Mouse (Mus musculus) lung, embryonic 16.5 days (tissue): ENCODE measurements around the gene Gm5134. TPM values are rescaled to one million over a fixed set of nuclear protein-coding genes. Genes with fewer than 3 reads are reported as not detected.
"Not testable (repeated sequence)": the region's sequence is repeated elsewhere in the genome, so short reads cannot be mapped to it uniquely, and the experiment has no call there.

Experiments used
- ATAC-seq: fragments of 200-750 bp; cut with Nextera tagmentation; 2 replicates; pipeline ENCODE4 v1.8.0; 2017; ENCODE audit warnings: low read depth, mild to moderate bottlenecking, moderate library complexity
- H3K27ac ChIP-seq: fragments of 300-500 bp; sonication (generic); 2 replicates; pipeline ENCODE4 v1.5.1; 2014; ENCODE audit warnings: mild to moderate bottlenecking, control low read depth, low read length
- H3K27me3 ChIP-seq: fragments of 300-500 bp; sonication (generic); 2 replicates; pipeline ENCODE4 v1.6.1; 2014; ENCODE audit warnings: low read depth, low read length, mixed read lengths; ENCODE audit not compliant: control insufficient read depth, insufficient read depth
- H3K36me3 ChIP-seq: fragments of 300-500 bp; sonication (generic); 2 replicates; pipeline ENCODE4 v1.6.1; 2014; ENCODE audit warnings: low read length; ENCODE audit not compliant: control insufficient read depth, insufficient read depth
- H3K4me1 ChIP-seq: fragments of 300-500 bp; sonication (generic); replicated peaks from 2 replicates; pipeline ENCODE4 v1.6.1; 2014; ENCODE audit warnings: low read length, mixed read lengths; ENCODE audit not compliant: control insufficient read depth, insufficient read depth
- H3K4me2 ChIP-seq: fragments of 300-500 bp; sonication (generic); 2 replicates; pipeline ENCODE4 v1.6.1; 2014; ENCODE audit warnings: low read depth, low read length, control low read depth
- H3K4me3 ChIP-seq: fragments of 300-500 bp; sonication (generic); 2 replicates; pipeline ENCODE4 v1.5.1; 2014; ENCODE audit warnings: mild to moderate bottlenecking, low read length, control low read depth
- H3K9ac ChIP-seq: fragments of 300-500 bp; sonication (generic); 2 replicates; pipeline ENCODE4 v1.6.1; 2014; ENCODE audit warnings: low read length, control low read depth
- H3K9me3 ChIP-seq: fragments of 300-500 bp; sonication (generic); 2 replicates; pipeline ENCODE4 v1.6.1; 2016; ENCODE audit warnings: low read length; ENCODE audit not compliant: control insufficient read depth
- WGBS: fragments of 180-500 bp; shearing (Covaris S2); extraction: QIAGEN DNeasy Blood & Tissue Kit; methylation state at CpG from one replicate; pipeline ENCODE4 v1.1.7; 2014; 5-methylcytosine and 5-hydroxymethylcytosine counted together
- polyA plus RNA-seq: library from polyadenylated mRNA; unstranded; fragments of >200 nt; fragmentation: Nextera tagmentation; extraction: Ambion mirVana; gene quantifications from 2 replicates; pipeline ENCODE4 v1.2.1, GENCODE M21; 2015

The Gm5134 gene
- polyA plus RNA-seq, 1 experiment from 2014 or later = not detected

DNA sequence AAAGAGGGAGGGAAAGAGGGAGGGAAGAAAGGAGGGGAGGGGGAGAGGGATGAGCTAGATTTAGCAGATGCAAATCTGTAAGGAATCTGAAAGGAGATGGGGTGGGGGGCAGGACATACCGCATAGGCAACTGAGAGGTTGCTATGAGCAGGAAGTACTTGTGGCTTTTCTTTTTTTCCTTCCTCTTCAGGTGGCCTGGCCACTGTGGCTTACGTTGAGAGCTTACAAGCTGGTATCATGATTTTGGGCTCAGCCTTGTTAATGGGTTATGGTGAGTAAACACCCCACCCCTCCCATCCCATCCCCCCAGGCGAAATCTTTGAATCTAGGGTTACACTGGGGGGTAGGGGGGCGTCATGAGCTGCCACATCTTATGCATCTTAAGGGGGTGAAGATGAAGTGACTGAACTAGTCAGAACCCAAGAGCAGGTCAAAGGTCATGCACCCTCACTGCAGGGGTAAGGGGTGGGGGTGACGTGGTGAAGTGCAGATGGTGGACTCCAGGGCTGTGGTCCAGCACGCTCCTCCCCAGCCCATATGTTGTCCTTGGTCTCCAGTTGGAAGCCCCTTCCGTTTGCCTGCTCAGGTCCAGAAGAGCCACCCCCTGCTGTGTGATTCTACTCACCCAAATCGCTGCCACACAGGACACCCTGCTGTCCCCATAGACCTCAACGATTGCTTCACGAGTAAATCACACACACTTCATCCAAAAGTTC is 24.0 kb downstream of the Gm5134 start:
- WGBS = 24% methylated on average over 10 of the region's 10 CpGs
- no peak overlapping the region for H3K9ac ChIP-seq
- no peaks in the 10 kb centered on the region for H3K9me3 ChIP-seq
- ATAC-seq = peak; percentile 83
- no peak overlapping the region for H3K4me3 ChIP-seq
- H3K27ac ChIP-seq = no peak overlapping the region
- H3K4me1 ChIP-seq = no peaks in the 10 kb centered on the region
- H3K4me2 ChIP-seq = no peak overlapping the region
- H3K27me3 ChIP-seq = no peaks in the 10 kb centered on the region
- H3K36me3 ChIP-seq = no peaks in the 10 kb centered on the region

DNA sequence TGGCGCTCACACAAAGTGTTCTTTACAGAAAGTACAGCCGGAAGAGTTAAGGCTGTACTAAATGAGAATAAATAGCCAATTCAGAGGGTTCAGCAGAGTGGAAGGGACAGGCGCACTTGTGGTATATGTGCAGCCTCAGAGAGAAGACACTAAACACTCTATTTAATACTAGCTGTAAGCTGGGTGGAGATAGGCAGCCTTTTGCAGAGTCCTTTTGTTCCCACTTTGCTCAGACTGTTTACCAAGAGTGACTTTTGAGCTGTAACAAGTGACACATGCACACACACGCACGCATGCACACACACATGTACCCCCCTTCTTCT is 24.5 kb downstream of the Gm5134 start:
- 59% methylated on average over 5 of the region's 5 CpGs for WGBS
- Histone ChIP-seq H3K4me2 (no peak overlapping the region), H3K27ac (no peak overlapping the region)

GRCm38 (mm10) chr10:75979432-75979831 is 25.1 kb downstream of the Gm5134 start:
- H3K4me1 ChIP-seq = no peaks in the 10 kb centered on the region
- no peak overlapping the region for H3K4me3 ChIP-seq
- H3K27ac ChIP-seq = no peak overlapping the region
- H3K4me2 ChIP-seq = no peak overlapping the region
- 85% methylated on average over 3 of the region's 3 CpGs for WGBS
- no peaks in the 10 kb centered on the region for H3K9me3 ChIP-seq
- no peak for ATAC-seq
- H3K27me3 ChIP-seq = no peaks in the 10 kb centered on the region
- H3K9ac ChIP-seq = no peak overlapping the region
- no peaks in the 10 kb centered on the region for H3K36me3 ChIP-seq

More for the DNA sequence above, 24.5 kb downstream of the Gm5134 start:
- Histone ChIP-seq H3K4me3 (no peak overlapping the region), H3K27me3 (no peaks in the 10 kb centered on the region), H3K4me1 (no peaks in the 10 kb centered on the region), H3K9me3 (no peaks in the 10 kb centered on the region), H3K9ac (no peak overlapping the region), H3K36me3 (no peaks in the 10 kb centered on the region)
- peak; percentile 67; the same call in 1 of the 2 replicates for ATAC-seq

DNA sequence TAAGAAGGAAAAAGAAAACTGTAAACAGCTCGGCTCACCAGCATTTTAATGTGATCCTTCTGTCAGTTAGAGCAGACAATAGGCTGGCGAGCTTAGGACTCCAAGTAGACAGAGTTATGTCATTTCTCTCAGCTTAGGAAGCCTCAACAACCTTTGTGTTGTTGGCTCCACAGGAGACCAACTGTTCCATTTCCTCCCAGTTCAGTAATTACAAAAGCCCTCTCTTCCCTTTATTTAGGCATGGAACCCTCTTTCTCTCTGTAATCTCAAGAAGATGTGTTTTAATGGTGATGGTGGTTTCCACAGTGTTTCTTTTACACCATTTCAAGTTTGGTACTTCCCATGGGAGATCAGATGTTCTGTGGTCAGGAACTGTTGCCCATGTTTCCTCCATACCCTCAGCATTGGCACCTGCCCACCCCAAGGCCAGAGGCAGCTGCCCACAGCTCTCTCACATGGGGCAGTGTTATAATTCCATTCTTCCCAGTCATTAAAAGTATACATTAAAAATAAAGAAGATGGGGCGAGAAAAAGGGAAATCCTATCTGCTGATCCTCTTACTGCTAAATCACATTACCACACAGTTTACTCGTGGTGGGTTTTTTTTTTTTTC is 36.2 kb downstream of the Gm5134 start:
- Histone ChIP-seq H3K4me1 (no peaks in the 10 kb centered on the region), H3K27me3 (no peaks in the 10 kb centered on the region), H3K4me3 (no peak overlapping the region), H3K27ac (no peak overlapping the region), H3K9ac (no peak overlapping the region), H3K4me2 (no peak overlapping the region), H3K36me3 (no peaks in the 10 kb centered on the region), H3K9me3 (no peaks in the 10 kb centered on the region)
- WGBS = 80% methylated on average over 4 of the region's 4 CpGs
- no peak for ATAC-seq

DNA sequence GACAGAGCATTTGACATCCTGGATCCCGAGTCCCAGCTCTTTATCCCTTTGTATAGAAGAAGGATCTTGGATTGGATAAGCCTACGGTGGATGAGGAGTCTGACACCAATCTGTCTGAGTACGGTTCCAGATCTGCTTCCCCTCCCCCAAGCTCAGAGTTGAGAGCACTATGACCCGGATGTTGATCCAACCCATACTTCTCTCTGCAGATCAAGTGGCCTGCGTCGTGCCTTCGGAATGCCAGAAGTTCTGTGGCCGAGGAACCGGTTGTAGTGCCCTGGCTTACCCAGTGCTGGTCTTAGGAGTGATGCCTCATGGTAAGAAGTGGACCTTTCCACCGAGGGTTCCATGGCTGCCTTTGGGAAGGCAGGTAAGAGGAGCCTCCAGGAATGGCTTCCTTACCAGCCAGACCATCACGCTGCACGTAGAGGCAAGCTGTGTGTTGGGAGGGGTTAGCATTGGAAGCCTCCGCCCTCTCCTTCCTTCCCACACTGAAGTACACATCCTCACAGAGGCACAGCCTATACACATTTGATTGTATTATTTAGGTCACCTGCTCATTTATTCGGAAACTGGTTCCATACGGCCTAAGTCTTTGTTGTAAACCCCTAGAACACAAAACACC is 39.4 kb downstream of the Gm5134 start:
- no peak overlapping the region for H3K4me3 ChIP-seq
- H3K4me2 ChIP-seq = no peak overlapping the region
- ATAC-seq = no peak
- no peak overlapping the region for H3K27ac ChIP-seq
- H3K36me3 ChIP-seq = no peaks in the 10 kb centered on the region
- WGBS = 63% methylated on average over 15 of the region's 15 CpGs
- no peaks in the 10 kb centered on the region for H3K27me3 ChIP-seq
- no peak overlapping the region for H3K9ac ChIP-seq
- H3K4me1 ChIP-seq = no peaks in the 10 kb centered on the region
- H3K9me3 ChIP-seq = no peaks in the 10 kb centered on the region

DNA sequence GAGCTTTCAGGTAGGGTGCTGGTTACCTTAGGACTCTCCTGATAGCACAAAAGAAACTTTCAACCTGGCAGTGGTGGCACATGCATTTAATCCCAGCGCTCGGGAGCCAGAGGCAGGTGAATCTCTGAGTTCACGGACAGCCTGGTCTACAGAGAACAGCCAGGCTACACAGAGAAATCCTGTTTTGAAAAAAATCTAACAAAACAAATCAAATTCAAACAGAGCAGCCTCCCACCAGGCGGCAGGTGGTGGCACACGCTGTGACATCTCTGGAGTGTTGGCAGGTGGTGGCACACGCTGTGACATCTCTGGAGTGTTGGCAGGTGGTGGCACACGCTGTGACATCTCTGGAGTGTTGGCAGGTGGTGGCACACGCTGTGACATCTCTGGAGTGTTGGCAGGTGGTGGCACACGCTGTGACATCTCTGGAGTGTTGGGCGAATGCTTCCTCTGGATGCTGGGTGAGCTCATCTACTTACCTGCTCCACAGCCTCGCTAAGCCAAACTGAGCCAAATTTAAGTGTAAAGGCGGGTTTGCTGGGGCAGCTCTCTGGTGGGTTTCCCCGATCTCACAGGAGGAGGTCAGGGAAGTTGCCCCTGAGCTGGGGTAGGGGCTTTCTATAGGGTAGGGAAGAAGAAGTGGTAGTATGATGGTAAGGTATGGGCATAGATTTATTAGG is 40.4 kb downstream of the Gm5134 start:
- H3K4me2 ChIP-seq, H3K27me3 ChIP-seq, H3K9me3 ChIP-seq, H3K27ac ChIP-seq, H3K9ac ChIP-seq, H3K4me1 ChIP-seq, H3K4me3 ChIP-seq, ATAC-seq, H3K36me3 ChIP-seq: not testable (repeated sequence)
- 68% methylated on average over 11 of the region's 13 CpGs for WGBS

DNA sequence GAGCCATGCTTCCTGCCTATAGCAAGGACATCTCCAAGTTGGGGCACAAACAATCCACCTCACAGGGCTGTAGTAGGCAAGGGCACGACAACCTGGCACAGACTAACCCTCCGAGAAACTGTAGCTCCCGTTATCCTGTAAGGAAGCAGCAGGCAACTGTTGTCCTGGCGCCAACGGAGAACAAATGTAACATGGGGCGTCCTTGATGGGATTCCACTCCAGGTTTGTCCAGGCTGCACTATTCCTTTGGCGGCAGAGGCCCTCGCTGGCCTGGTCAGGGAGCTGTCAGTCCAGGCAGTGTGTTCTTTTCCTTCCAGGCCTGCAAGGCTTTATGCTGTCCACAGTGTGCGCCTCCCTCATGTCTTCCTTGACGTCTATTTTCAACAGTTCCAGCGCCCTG is 41.1 kb downstream of the Gm5134 start:
- 76% methylated on average over 11 of the region's 11 CpGs for WGBS

DNA sequence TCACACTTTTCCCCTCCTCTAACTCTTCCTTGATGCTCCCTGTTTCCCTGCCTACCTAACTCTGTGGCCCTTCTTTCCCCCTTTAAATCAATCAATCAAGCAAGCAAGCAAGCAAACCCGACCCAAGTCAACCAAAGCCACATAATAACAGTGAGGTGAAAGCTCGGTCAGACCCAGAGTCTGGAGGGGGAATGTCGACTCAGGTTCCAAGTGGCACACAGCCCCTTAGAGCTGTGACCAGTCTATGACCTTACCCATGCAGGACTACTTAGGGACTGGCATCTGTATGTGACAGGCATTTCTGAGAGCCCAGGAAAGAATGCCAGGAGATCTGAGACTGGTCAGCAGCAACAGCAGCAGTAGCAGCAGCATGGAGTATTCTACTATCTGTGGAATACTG is 42.0 kb downstream of the Gm5134 start:
- Histone ChIP-seq H3K27me3 (no peaks in the 10 kb centered on the region), H3K4me3 (no peak overlapping the region), H3K4me2 (no peak overlapping the region), H3K4me1 (no peaks in the 10 kb centered on the region), H3K9me3 (no peaks in the 10 kb centered on the region), H3K9ac (no peak overlapping the region), H3K27ac (no peak overlapping the region), H3K36me3 (no peaks in the 10 kb centered on the region)
- ATAC-seq = no peak
- WGBS = 13% methylated on average over 3 of the region's 3 CpGs

More for the DNA sequence above, 41.1 kb downstream of the Gm5134 start:
- no peak overlapping the region for H3K4me2 ChIP-seq
- no peak overlapping the region for H3K9ac ChIP-seq
- no peaks in the 10 kb centered on the region for H3K27me3 ChIP-seq
- H3K27ac ChIP-seq = no peak overlapping the region
- no peaks in the 10 kb centered on the region for H3K9me3 ChIP-seq
- no peaks in the 10 kb centered on the region for H3K36me3 ChIP-seq
- ATAC-seq = no peak
- no peak overlapping the region for H3K4me3 ChIP-seq
- H3K4me1 ChIP-seq = no peaks in the 10 kb centered on the region

DNA sequence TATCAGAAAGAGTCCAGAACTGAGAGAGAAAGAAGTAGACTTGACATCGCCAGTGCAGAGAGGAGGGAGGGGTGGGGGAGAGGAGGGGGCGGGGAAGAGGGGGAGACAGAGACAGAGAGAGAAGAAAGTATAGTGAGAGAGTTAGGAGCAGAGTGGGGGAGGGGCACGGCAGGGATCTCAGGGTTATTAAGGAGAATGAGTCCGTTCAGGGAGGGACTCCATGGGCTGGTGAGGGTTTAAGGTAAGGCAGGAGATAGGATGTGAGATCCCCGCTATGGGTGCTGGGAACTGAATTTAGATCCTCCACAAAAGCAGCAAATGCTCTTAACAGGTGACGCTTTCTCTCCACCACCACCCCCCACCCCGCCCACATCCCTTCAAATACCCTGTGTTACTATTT is 46.8 kb downstream of the Gm5134 start:
- H3K27me3 ChIP-seq = no peaks in the 10 kb centered on the region
- no peaks in the 10 kb centered on the region; the same call in 1 of the 2 replicates for H3K4me1 ChIP-seq
- H3K9me3 ChIP-seq = no peaks in the 10 kb centered on the region
- no peaks in the 10 kb centered on the region for H3K36me3 ChIP-seq
- H3K27ac ChIP-seq = no peak overlapping the region
- ATAC-seq = no peak
- WGBS = 36% methylated on average over 7 of the region's 7 CpGs
- H3K4me2 ChIP-seq = no peak overlapping the region
- H3K9ac ChIP-seq = no peak overlapping the region
- no peak overlapping the region for H3K4me3 ChIP-seq
